Mouse (Mus musculus) heart, adult 2 months (tissue): ENCODE data around the gene Fshr. TPM values are rescaled to one million over a fixed set of nuclear protein-coding genes. Genes with fewer than 3 reads are reported as not detected.
"Not testable (repeated sequence)": the region's sequence is repeated elsewhere in the genome, so short reads cannot be mapped to it uniquely, and the experiment has no call there.

Experiments
- DNase-seq, 2 experiments: peaks; one replicate each; pipeline ENCODE4 v3.0.0; 2021
- H3K27ac ChIP-seq: fragments of 200-600 bp; 2 replicates; pipeline ENCODE4 v1.8.1; 2022
- H3K27me3 ChIP-seq: fragments of 200-500 bp; 2 replicates; pipeline ENCODE4 v1.6.1; 2012; ENCODE audit warnings: mild to moderate bottlenecking, low read length, inconsistent platforms, mixed read lengths; ENCODE audit not compliant: control insufficient read depth, insufficient read depth
- H3K36me3 ChIP-seq: fragments of 200-500 bp; 2 replicates; pipeline ENCODE4 v1.6.1; 2012; ENCODE audit warnings: low read length, inconsistent platforms; ENCODE audit not compliant: control insufficient read depth, insufficient read depth
- H3K4me1 ChIP-seq: fragments of 200-500 bp; 2 replicates; pipeline ENCODE4 v1.6.1; 2011; ENCODE audit warnings: low read length; ENCODE audit not compliant: control insufficient read depth, insufficient read depth
- H3K4me3 ChIP-seq: fragments of 200-600 bp; 2 replicates; pipeline ENCODE4 v1.8.1; 2022
- H3K79me2 ChIP-seq: fragments of 200-500 bp; replicated peaks from 2 replicates; pipeline ENCODE4 v1.6.1; 2012; ENCODE audit warnings: mild to moderate bottlenecking, inconsistent platforms, low read length, moderate library complexity, mixed read lengths; ENCODE audit not compliant: control insufficient read depth, insufficient read depth
- H3K9ac ChIP-seq: fragments of 200-500 bp; 2 replicates; pipeline ENCODE4 v1.6.1; 2012; ENCODE audit warnings: low read depth, mild to moderate bottlenecking, control low read depth, inconsistent platforms, low read length, mixed read lengths
- CTCF ChIP-seq: fragments of 200-600 bp; IDR thresholded peaks from 2 replicates; pipeline ENCODE4 v1.8.1; 2022; ENCODE audit warnings: antibody characterized with exemption, mild to moderate bottlenecking, moderate library complexity
- EP300 ChIP-seq: fragments of 200-500 bp; IDR thresholded peaks from 2 replicates; pipeline ENCODE4 v1.6.1; 2011; ENCODE audit warnings: low read depth, low read length, control low read depth; ENCODE audit not compliant: insufficient read depth
- POLR2A ChIP-seq: fragments of 200-500 bp; IDR thresholded peaks from 2 replicates; pipeline ENCODE4 v1.6.1; 2011; ENCODE audit warnings: mild to moderate bottlenecking, low read depth, low read length, control low read depth; ENCODE audit not compliant: insufficient read depth
- WGBS: fragments of 180-500 bp; shearing (Covaris S2); methylation state at CpG from one replicate; pipeline ENCODE4 v1.1.7; 2018; 5-methylcytosine and 5-hydroxymethylcytosine counted together
- intact Hi-C: fragments of 180-260 bp; cut with DNase I; formaldehyde crosslinking; loops from one replicate; pipeline ENCODE4 v1.15.1; 2025
- long read RNA-seq: library from polyadenylated mRNA; stranded (forward); transcript quantifications from one replicate; pipeline ENCODE4 v2.0.0, GENCODE M21; 2021
- polyA plus RNA-seq: library from polyadenylated mRNA; depleted of rRNA; stranded (reverse); fragments of >200 nt; gene quantifications from 2 replicates; pipeline ENCODE4 v1.2.3, GENCODE M21; 2012; rRNA removed
- total RNA-seq, 2 experiments: library from RNA; stranded (reverse); gene quantifications; 2 replicates each; pipeline ENCODE4 v1.2.3; 2021

The Fshr gene
- total RNA-seq = not detected
- not detected in 2 replicates for polyA plus RNA-seq
- long read RNA-seq = 0 reads

DNA sequence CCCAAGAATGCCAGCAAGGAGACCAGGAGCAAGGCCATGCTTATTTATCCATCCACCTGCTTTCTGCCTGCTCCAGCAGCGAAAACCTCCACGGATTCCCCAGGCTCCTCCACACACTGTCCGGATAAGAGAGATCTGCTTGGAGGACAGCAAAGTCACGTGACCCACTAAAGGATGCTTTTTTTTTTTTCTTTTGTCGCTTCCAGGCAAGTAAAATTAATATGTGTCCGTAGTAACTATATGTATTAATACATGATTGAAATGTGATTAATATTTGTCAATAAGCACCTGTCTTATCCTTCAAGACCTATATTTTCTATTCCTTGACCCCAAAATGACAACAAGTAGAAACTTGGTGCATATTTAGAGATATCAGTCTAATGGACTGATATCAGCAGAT lies at the start of gene Fshr:
Fshr (minus strand) TSS at position 101 of the 400 bp plus-strand sequence.
- WGBS = 70% methylated on average over 6 of the region's 6 CpGs

DNA sequence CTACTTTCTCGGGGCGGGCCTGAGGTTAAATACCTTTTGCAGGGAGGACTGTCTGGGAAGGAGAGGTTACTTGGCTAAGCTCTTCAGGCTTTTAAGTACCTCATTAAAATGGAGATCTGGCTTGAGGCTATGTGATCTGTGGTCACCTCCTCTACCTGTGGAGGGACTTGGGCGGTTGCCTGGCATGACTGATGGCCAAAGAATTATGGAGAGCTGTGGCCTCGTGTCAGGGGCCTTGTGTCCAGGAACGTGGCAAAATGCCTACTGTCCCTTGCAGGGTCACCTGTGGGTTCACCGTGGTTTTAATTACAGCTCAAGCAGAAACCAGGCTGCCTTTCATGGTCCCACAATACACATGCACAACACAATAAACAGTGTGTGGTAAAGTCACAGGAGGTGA lies 1.7 kb upstream of the Fshr start:
- DNase-seq = no peak
- no peak overlapping the region for H3K4me3 ChIP-seq
- H3K79me2 ChIP-seq = no peaks in the 10 kb centered on the region
- TF ChIP-seq EP300 = no peak
- TF ChIP-seq POLR2A = no peak
- no peak for TF ChIP-seq CTCF
- WGBS = 86% methylated on average over 6 of the region's 6 CpGs
- intact Hi-C loops = no loop called here
- H3K36me3 ChIP-seq = no peaks in the 10 kb centered on the region
- H3K9ac ChIP-seq = no peak overlapping the region
- no peaks in the 10 kb centered on the region for H3K27me3 ChIP-seq
- no peak overlapping the region for H3K27ac ChIP-seq
- H3K4me1 ChIP-seq = no peaks in the 10 kb centered on the region

More for the DNA sequence above, at the start of gene Fshr:
- no peak within 1 kb of the TSS for H3K4me3 ChIP-seq
- no peak for TF ChIP-seq CTCF
- TF ChIP-seq POLR2A = no peak
- no peak for TF ChIP-seq EP300
- intact Hi-C loops = no loop called here
- H3K27me3 ChIP-seq = no peaks in the 10 kb centered on the region
- no peak within 1 kb of the TSS for H3K27ac ChIP-seq
- H3K36me3 ChIP-seq = no peaks in the 10 kb centered on the region
- no peak for DNase-seq
- H3K9ac ChIP-seq = no peak within 1 kb of the TSS
- H3K79me2 ChIP-seq = no peaks in the 10 kb centered on the region
- H3K4me1 ChIP-seq = no peaks in the 10 kb centered on the region

DNA sequence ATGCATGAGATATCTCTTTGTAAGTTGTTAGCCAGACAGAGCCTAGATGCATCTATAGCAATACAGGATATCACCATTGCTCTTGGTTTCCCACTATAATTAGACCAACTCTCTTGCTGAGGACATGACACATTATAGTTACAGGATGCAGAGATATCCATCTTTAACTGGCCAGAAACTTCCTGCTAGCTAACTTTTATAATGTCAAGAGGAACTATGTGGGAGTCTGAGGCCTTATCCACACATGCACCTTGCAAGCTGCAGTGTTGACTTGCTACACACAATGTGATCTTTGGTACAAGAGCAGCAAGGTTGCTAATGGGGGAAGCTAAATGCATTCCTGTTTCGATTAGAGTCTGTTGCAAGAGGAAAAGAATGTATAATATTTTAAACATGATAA lies 26.9 kb downstream of the Fshr start:
- Histone ChIP-seq H3K36me3 (no peaks in the 10 kb centered on the region), H3K27ac (no peak overlapping the region), H3K9ac (no peak overlapping the region), H3K79me2 (no peaks in the 10 kb centered on the region), H3K4me3 (no peak overlapping the region), H3K4me1 (no peaks in the 10 kb centered on the region), H3K27me3 (no peaks in the 10 kb centered on the region)
- intact Hi-C loops = no loop called here
- 40% methylated on average over 1 of the region's 1 CpGs for WGBS
- TF ChIP-seq EP300 (no peak), POLR2A (no peak), CTCF (no peak)
- no peak for DNase-seq

DNA sequence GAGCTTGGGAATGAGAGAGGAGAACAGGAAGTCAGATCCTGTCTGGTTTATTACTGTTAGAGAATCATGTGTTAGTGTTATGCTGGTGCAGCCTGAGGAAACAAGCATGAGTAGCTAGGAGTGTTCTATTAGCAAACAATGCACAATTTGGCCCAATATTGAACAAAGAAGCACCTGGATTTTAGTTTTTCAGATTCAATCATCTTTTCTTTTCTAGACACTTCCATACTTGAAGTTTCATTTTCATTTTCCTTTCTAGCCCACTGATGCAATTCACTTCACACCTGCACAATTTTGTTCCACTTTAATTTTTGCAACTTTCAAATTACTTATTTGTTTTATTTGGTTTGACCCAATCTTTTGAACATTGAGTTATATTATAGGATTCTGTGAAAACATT lies 35.7 kb downstream of the Fshr start:
- DNase-seq = no peak
- no peak for TF ChIP-seq EP300
- TF ChIP-seq CTCF = no peak
- no peak for TF ChIP-seq POLR2A
- Histone ChIP-seq H3K9ac (no peak overlapping the region), H3K36me3 (no peaks in the 10 kb centered on the region), H3K27me3 (no peaks in the 10 kb centered on the region), H3K27ac (no peak overlapping the region), H3K4me3 (no peak overlapping the region), H3K79me2 (no peaks in the 10 kb centered on the region), H3K4me1 (no peaks in the 10 kb centered on the region)
- intact Hi-C loops = no loop called here

DNA sequence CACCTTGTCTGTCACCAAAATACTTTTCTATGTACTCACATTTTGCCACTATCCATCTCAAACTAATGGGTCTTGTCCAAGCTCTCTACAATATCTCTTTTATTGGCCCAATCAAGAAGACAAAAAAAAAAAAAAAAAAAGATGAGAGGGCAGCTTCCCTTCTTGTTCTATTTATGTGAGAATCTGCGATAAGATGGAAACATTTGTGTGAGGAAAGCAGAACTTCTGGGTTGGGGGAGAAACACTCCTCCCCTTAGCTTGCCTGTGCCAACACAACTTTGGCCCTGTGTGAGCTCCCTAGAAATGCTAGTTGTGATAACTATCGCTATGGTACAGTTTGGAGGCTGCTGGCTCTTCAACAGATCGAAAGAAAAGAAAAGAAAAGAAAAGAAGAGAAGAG lies 38.0 kb downstream of the Fshr start:
- 84% methylated on average over 3 of the region's 3 CpGs for WGBS
- no peak for TF ChIP-seq CTCF
- no peak for TF ChIP-seq EP300
- no peak for TF ChIP-seq POLR2A
- DNase-seq = no peak
- Histone ChIP-seq H3K4me1 (no peaks in the 10 kb centered on the region), H3K27me3 (no peaks in the 10 kb centered on the region), H3K9ac (no peak overlapping the region), H3K79me2 (no peaks in the 10 kb centered on the region), H3K27ac (no peak overlapping the region), H3K36me3 (no peaks in the 10 kb centered on the region), H3K4me3 (no peak overlapping the region)
- intact Hi-C loops = no loop called here

DNA sequence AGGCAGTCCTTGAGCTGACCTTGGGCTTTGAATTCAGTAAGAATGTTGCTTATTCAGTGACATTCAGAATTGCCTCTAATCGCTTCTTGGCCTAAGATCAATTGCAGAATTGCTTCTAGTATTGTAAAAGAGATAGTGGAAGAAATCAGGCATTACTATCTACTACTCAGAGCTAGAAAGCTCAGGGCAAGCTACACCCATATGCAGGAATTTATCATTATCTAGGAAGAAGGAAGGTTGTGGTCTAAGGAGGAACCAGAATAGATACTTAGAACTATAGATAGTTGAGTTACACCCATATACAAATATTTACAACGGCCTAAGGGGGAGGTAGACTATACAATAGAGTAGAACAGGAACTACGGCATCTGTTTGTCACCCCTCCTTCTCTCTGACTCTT lies 41.1 kb downstream of the Fshr start:
- intact Hi-C loops, H3K4me1 ChIP-seq, DNase-seq, H3K4me3 ChIP-seq, H3K36me3 ChIP-seq, H3K9ac ChIP-seq, H3K79me2 ChIP-seq, H3K27me3 ChIP-seq, H3K27ac ChIP-seq: not testable (repeated sequence)
- WGBS = 81% methylated on average over 3 of the region's 3 CpGs

DNA sequence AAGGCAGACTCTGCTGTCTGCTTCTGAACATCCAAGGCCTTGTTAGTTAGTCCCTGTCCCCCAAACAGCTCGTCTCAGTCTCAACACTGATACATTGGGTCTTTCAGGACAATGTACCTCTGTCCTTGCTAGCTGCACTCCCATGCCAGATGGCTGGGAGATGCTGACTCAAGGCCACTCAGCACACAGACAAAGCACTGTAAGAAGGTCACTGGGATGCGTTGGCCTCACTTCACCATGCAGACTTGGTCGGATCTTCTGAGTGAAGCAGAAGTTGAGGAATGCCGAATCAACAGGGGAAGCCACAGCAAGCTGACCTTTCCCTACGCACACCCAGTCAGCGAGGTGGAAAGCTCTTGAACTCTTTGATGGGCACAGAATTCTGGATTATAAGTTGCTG lies 55.7 kb downstream of the Fshr start:
- Histone ChIP-seq H3K79me2 (no peaks in the 10 kb centered on the region), H3K36me3 (no peaks in the 10 kb centered on the region), H3K27ac (no peak overlapping the region), H3K9ac (no peak overlapping the region), H3K4me3 (no peak overlapping the region), H3K4me1 (no peaks in the 10 kb centered on the region), H3K27me3 (no peaks in the 10 kb centered on the region)
- 79% methylated on average over 6 of the region's 6 CpGs for WGBS
- no peak for DNase-seq
- TF ChIP-seq POLR2A (no peak), EP300 (no peak), CTCF (no peak)
- intact Hi-C loops = no loop called here
